Mouse (Mus musculus): ENCODE measurements at regions not wholly inside any gene's neighbourhood (a gene's known extent, or its start where the extent isn't known, plus 50 kb on each side); places are given as distances from the start of the nearest gene placed in this dataset.

DNA sequence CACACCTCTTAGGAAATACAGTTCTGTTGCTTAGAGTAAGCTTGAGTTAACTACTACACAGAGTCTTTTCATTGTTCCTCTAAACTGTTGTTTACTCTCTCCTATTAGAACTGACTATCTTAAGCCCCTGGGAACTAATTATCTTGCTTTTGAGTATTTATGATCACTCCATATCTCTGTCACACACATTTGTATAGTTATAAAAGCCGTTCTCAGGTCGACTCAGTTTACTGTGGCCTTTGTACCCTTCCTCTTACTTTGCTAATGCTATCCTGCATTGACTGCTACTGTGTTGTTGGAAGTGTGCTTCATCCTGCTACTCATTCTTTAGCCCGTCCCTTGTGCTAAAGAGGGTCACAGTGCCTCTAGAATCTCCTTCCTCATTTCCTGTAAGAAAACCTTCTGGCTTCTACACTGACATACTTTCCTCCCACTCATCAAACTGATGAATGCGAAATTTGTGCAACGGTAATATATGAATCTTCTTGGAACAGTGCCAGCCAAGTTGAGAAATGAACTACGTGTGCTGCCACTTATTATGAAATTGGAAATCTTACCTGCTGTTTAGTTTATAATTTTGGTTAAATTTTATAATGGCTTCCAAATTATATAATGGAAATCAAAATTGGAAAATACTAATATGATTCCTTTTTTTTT, 119.8 kb upstream of the Cblb start:
- 63% methylated on average over 6 of the region's 6 CpGs for WGBS
- H3K9ac ChIP-seq (replicated peaks; ENCODE audit: low read depth, low read length), result no peak overlapping the region
- no peak for ATAC-seq
- no peak overlapping the region for H3K4me3 ChIP-seq (replicated peaks; ENCODE audit: low read length)
- peaks cover 10% of the 10 kb centered on the region for H3K4me1 ChIP-seq (replicated peaks; ENCODE audit: control insufficient read depth, insufficient read depth, low read length)
- H3K27me3 ChIP-seq (replicated peaks; ENCODE audit: control insufficient read depth, insufficient read depth, low read length), result no peaks in the 10 kb centered on the region
- H3K4me2 ChIP-seq (ENCODE audit: low read length), result no peak overlapping the region
- no peaks in the 10 kb centered on the region for H3K36me3 ChIP-seq (ENCODE audit: control insufficient read depth, insufficient read depth)
- no peak overlapping the region for H3K27ac ChIP-seq (ENCODE audit: low read length)
- H3K9me3 ChIP-seq (ENCODE audit: control insufficient read depth, low read length), result no peaks in the 10 kb centered on the region

DNA sequence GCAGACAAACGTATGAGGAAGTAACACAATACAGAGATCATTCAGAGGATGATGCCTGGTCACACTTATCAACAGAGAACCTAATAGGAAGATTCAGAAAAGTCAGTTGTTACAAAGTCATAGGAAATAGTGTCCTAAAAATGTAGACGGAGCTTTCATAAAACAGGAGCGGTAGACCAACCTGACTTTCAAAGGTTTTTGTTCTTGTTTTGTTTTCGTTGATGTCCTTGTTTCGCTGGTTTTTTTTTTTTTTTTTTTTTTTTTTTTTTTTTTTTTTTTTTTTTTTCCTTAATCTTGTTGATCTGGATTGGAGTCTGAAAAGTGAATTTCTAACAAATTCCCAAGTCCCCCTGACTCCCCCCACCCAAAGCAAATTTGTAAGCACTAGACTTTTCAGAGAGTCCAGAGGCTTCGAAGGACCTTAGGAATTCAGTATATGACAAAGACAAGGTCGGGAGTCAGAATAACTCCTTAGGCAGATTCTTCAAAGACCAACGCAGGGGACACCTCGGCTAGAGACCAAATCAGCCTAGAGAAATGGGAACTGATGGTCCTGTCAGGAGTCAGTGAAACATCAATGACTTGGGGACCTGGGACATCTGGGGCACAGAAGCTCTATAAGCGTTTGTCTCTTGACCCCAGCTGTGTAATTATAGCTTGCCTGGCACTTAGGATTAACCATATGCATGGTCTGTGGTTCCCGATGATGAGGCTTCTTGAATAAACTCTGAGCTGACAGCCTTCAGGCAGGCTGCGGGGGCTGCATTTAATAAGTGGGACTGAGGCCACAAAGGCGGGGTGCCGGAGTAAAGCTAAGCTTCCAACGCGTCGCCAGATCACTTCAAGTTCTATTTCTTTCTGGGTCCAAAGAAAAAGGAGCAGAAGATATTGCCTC, 115.7 kb upstream of the Cblb start:
- Histone ChIP-seq H3K27ac (ENCODE audit: low read length) (peak overlapping the region; percentile 65), H3K4me1 (replicated peaks; ENCODE audit: control insufficient read depth, insufficient read depth, low read length) (peaks cover 18% of the 10 kb centered on the region), H3K9me3 (ENCODE audit: control insufficient read depth, low read length) (no peaks in the 10 kb centered on the region), H3K36me3 (ENCODE audit: control insufficient read depth, insufficient read depth) (no peaks in the 10 kb centered on the region), H3K27me3 (replicated peaks; ENCODE audit: control insufficient read depth, insufficient read depth, low read length) (no peaks in the 10 kb centered on the region), H3K4me3 (replicated peaks; ENCODE audit: low read length) (no peak overlapping the region), H3K9ac (replicated peaks; ENCODE audit: low read depth, low read length) (peak overlapping the region; percentile 37; the same call in 1 of the 2 replicates), H3K4me2 (ENCODE audit: low read length) (peak overlapping the region; percentile 29)
- 49% methylated on average over 17 of the region's 17 CpGs for WGBS
- peak; percentile 37 for ATAC-seq

DNA sequence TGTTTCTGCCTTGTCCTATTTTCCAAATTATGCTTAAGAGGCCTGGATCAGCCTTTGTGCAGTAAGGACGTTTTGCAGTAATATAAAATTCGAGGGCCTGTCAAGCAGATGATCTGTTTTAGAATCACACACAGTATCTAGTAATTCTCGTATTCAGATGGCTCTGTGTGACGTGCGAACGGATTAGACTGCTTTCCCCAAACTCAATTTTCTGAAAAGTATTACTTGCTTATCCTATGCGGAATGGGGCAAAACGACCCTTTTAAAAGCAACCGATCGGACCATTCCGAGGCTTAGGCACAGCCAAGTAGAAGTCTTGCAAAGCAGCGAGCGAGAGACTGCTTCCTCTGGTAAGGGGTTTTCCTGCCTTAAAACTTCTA, 115.1 kb upstream of the Cblb start:
- peak; percentile 53 for ATAC-seq
- Histone ChIP-seq H3K27me3 (replicated peaks; ENCODE audit: control insufficient read depth, insufficient read depth, low read length) (no peaks in the 10 kb centered on the region), H3K4me2 (ENCODE audit: low read length) (peak overlapping the region; percentile 29), H3K9me3 (ENCODE audit: control insufficient read depth, low read length) (no peaks in the 10 kb centered on the region), H3K9ac (replicated peaks; ENCODE audit: low read depth, low read length) (peak overlapping the region; percentile 37; the same call in 1 of the 2 replicates), H3K27ac (ENCODE audit: low read length) (peak overlapping the region; percentile 65), H3K4me1 (replicated peaks; ENCODE audit: control insufficient read depth, insufficient read depth, low read length) (peaks cover 18% of the 10 kb centered on the region), H3K36me3 (ENCODE audit: control insufficient read depth, insufficient read depth) (no peaks in the 10 kb centered on the region), H3K4me3 (replicated peaks; ENCODE audit: low read length) (no peak overlapping the region)
- WGBS, result 46% methylated on average over 13 of the region's 13 CpGs

DNA sequence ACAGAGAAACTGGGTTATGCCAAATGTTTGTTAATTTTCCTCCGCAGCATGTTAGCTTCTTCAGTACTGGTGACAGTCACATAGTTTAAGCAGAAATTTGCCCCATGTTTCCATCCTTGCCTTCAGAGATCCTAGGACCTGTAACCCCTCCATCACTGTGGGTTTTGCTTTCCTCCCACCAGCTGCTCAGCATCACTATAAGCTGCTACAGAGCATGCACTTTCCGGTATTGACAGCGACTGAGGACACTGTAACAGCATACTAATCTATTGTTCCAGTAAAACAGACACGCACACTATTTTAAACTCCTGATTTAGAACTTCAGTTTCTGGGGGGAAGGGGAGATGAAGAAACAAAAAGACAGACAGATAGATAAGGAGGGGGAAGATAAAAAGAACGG, 114.7 kb upstream of the Cblb start:
- Histone ChIP-seq H3K9me3 (ENCODE audit: control insufficient read depth, low read length) (no peaks in the 10 kb centered on the region), H3K4me1 (replicated peaks; ENCODE audit: control insufficient read depth, insufficient read depth, low read length) (peaks cover 18% of the 10 kb centered on the region), H3K4me2 (ENCODE audit: low read length) (no peak overlapping the region; the same call in 1 of the 2 replicates), H3K36me3 (ENCODE audit: control insufficient read depth, insufficient read depth) (no peaks in the 10 kb centered on the region), H3K27ac (ENCODE audit: low read length) (peak overlapping the region; percentile 65), H3K4me3 (replicated peaks; ENCODE audit: low read length) (no peak overlapping the region), H3K9ac (replicated peaks; ENCODE audit: low read depth, low read length) (no peak overlapping the region), H3K27me3 (replicated peaks; ENCODE audit: control insufficient read depth, insufficient read depth, low read length) (no peaks in the 10 kb centered on the region)
- 51% methylated on average over 5 of the region's 5 CpGs for whole genome bisulfite sequencing
- peak; percentile 37 for ATAC-seq

- no peaks in the 10 kb centered on the region for H3K36me3 ChIP-seq (ENCODE audit: control insufficient read depth, insufficient read depth)
- H3K27ac ChIP-seq (ENCODE audit: low read length), result no peak overlapping the region
- no peaks in the 10 kb centered on the region for H3K9me3 ChIP-seq (ENCODE audit: control insufficient read depth, low read length)
- H3K4me1 ChIP-seq (replicated peaks; ENCODE audit: control insufficient read depth, insufficient read depth, low read length), result peaks cover 18% of the 10 kb centered on the region
- H3K4me3 ChIP-seq (replicated peaks; ENCODE audit: low read length), result no peak overlapping the region
- peak; percentile 62 for ATAC-seq
- H3K9ac ChIP-seq (replicated peaks; ENCODE audit: low read depth, low read length), result no peak overlapping the region
- WGBS, result 44% methylated on average over 3 of the region's 3 CpGs
- H3K4me2 ChIP-seq (ENCODE audit: low read length), result no peak overlapping the region
- no peaks in the 10 kb centered on the region for H3K27me3 ChIP-seq (replicated peaks; ENCODE audit: control insufficient read depth, insufficient read depth, low read length)
These were observed 114.2 kb upstream of the Cblb start for GRCm38 (mm10) chr16:51916820-51917219.

DNA sequence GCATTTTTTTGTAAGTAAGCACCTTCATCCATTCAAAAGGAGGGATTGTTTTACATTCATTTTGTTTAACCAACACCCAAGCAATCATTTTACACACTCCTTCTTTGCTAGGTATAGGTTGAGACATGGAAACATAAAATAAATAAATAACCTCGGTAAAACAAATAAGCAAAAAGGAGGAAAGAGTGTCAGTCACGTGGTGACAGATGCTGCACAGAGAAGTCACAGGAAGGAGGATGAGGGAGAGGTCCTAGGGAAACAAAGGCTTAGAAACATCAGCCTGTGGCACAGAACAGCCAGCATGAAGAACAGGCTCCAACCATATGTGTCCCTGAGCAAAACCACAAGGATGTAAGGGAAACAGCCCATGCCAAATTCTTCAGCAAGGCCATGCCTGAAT, 113.5 kb upstream of the Cblb start:
- H3K4me2 ChIP-seq (ENCODE audit: low read length), result no peak overlapping the region
- no peak overlapping the region for H3K27ac ChIP-seq (ENCODE audit: low read length)
- no peak overlapping the region for H3K4me3 ChIP-seq (replicated peaks; ENCODE audit: low read length)
- WGBS, result 60% methylated on average over 2 of the region's 2 CpGs
- no peaks in the 10 kb centered on the region for H3K9me3 ChIP-seq (ENCODE audit: control insufficient read depth, low read length)
- no peak for ATAC-seq
- H3K9ac ChIP-seq (replicated peaks; ENCODE audit: low read depth, low read length), result no peak overlapping the region
- H3K36me3 ChIP-seq (ENCODE audit: control insufficient read depth, insufficient read depth), result no peaks in the 10 kb centered on the region
- H3K27me3 ChIP-seq (replicated peaks; ENCODE audit: control insufficient read depth, insufficient read depth, low read length), result no peaks in the 10 kb centered on the region
- H3K4me1 ChIP-seq (replicated peaks; ENCODE audit: control insufficient read depth, insufficient read depth, low read length), result peaks cover 18% of the 10 kb centered on the region

DNA sequence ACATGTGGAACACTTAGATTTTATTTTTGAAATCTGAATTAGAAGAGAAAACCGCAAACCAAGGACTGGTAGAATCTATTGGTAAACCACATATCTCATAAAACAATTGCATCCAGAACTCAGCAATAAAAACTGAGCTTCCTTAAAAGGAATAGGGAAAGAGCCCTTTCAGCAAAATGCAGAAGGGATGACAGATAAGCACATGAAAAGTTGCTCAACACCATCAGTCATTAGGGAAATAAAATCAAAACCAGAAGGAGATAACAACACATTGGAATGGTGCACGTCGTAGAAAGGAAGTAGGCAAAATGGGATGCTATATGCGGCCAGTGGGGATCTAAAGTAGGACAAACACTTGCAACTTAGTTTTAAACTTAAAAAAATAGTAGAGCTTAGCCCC, 110.0 kb upstream of the Cblb start:
- no peak overlapping the region for H3K27ac ChIP-seq (ENCODE audit: low read length)
- no peak overlapping the region for H3K4me3 ChIP-seq (replicated peaks; ENCODE audit: low read length)
- no peaks in the 10 kb centered on the region for H3K36me3 ChIP-seq (ENCODE audit: control insufficient read depth, insufficient read depth)
- no peaks in the 10 kb centered on the region for H3K27me3 ChIP-seq (replicated peaks; ENCODE audit: control insufficient read depth, insufficient read depth, low read length)
- no peak for ATAC-seq
- no peak overlapping the region for H3K9ac ChIP-seq (replicated peaks; ENCODE audit: low read depth, low read length)
- peaks cover 11% of the 10 kb centered on the region for H3K4me1 ChIP-seq (replicated peaks; ENCODE audit: control insufficient read depth, insufficient read depth, low read length)
- H3K4me2 ChIP-seq (ENCODE audit: low read length), result no peak overlapping the region
- no peaks in the 10 kb centered on the region for H3K9me3 ChIP-seq (ENCODE audit: control insufficient read depth, low read length)
- WGBS, result 93% methylated on average over 4 of the region's 4 CpGs

DNA sequence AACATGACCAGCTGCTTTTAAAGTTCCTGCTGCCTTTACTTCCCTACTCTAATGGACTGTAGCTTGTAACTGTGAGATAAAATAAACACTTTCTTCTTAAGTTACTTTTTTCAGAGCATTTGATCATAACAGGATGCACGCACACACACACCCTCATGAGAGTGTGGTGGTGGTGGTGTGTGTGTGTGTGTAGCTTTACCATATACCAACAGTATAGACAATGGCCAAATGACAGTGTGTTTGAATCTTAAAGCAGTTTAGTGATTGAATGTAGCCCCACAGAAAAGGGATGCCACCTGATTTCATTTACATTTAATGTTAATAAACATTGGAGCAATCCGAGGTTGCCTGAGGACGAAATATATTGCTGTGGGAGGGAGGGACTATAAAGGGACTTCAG, 108.4 kb upstream of the Cblb start:
- no peaks in the 10 kb centered on the region for H3K36me3 ChIP-seq (ENCODE audit: control insufficient read depth, insufficient read depth)
- H3K9ac ChIP-seq (replicated peaks; ENCODE audit: low read depth, low read length), result no peak overlapping the region
- no peak for ATAC-seq
- H3K9me3 ChIP-seq (ENCODE audit: control insufficient read depth, low read length), result no peaks in the 10 kb centered on the region
- WGBS, result 84% methylated on average over 3 of the region's 3 CpGs
- no peaks in the 10 kb centered on the region for H3K27me3 ChIP-seq (replicated peaks; ENCODE audit: control insufficient read depth, insufficient read depth, low read length)
- no peak overlapping the region for H3K4me2 ChIP-seq (ENCODE audit: low read length)
- no peaks in the 10 kb centered on the region for H3K4me1 ChIP-seq (replicated peaks; ENCODE audit: control insufficient read depth, insufficient read depth, low read length)
- H3K4me3 ChIP-seq (replicated peaks; ENCODE audit: low read length), result no peak overlapping the region
- no peak overlapping the region for H3K27ac ChIP-seq (ENCODE audit: low read length)

- no peak for ATAC-seq
- Histone ChIP-seq H3K4me3 (replicated peaks; ENCODE audit: low read length) (no peak overlapping the region), H3K27me3 (replicated peaks; ENCODE audit: control insufficient read depth, insufficient read depth, low read length) (no peaks in the 10 kb centered on the region), H3K4me2 (ENCODE audit: low read length) (no peak overlapping the region), H3K36me3 (ENCODE audit: control insufficient read depth, insufficient read depth) (no peaks in the 10 kb centered on the region), H3K9me3 (ENCODE audit: control insufficient read depth, low read length) (no peaks in the 10 kb centered on the region), H3K27ac (ENCODE audit: low read length) (no peak overlapping the region), H3K9ac (replicated peaks; ENCODE audit: low read depth, low read length) (no peak overlapping the region), H3K4me1 (replicated peaks; ENCODE audit: control insufficient read depth, insufficient read depth, low read length) (no peaks in the 10 kb centered on the region)
- 84% methylated on average over 3 of the region's 3 CpGs for WGBS
These were observed 105.4 kb upstream of the Cblb start for GRCm38 (mm10) chr16:51925639-51926038.
